Mouse (Mus musculus) neural tube, embryonic 14.5 days (tissue): Measurements from ENCODE around the gene Ankfn1. TPM values are rescaled to one million over a fixed set of nuclear protein-coding genes. Genes with fewer than 3 reads are reported as not detected.

Experiments used
- ATAC-seq: fragments of 200-750 bp; cut with Nextera tagmentation; 2 replicates; pipeline ENCODE4 v1.8.0; 2017; ENCODE audit warnings: low read depth, mild to moderate bottlenecking, moderate TSS enrichment, moderate library complexity
- H3K27ac ChIP-seq: fragments of 300-500 bp; sonication (generic); 2 replicates; pipeline ENCODE4 v1.5.1; 2014; ENCODE audit warnings: low read depth, mild to moderate bottlenecking, control low read depth, low read length, moderate library complexity, mixed read lengths
- H3K27me3 ChIP-seq: fragments of 300-500 bp; sonication (generic); 2 replicates; pipeline ENCODE4 v1.6.1; 2014; ENCODE audit warnings: low read length; ENCODE audit not compliant: control insufficient read depth, insufficient read depth
- H3K36me3 ChIP-seq: fragments of 300-500 bp; sonication (generic); 2 replicates; pipeline ENCODE4 v1.6.1; 2014; ENCODE audit warnings: low read length, mixed read lengths; ENCODE audit not compliant: control insufficient read depth, insufficient read depth
- H3K4me1 ChIP-seq: fragments of 300-500 bp; sonication (generic); 2 replicates; pipeline ENCODE4 v1.6.1; 2014; ENCODE audit warnings: low read length; ENCODE audit not compliant: control insufficient read depth, insufficient read depth
- H3K4me2 ChIP-seq: fragments of 300-500 bp; sonication (generic); 2 replicates; pipeline ENCODE4 v1.6.1; 2014; ENCODE audit warnings: mild to moderate bottlenecking, low read depth, low read length, control low read depth
- H3K4me3 ChIP-seq: fragments of 300-500 bp; sonication (generic); 2 replicates; pipeline ENCODE4 v1.5.1; 2014; ENCODE audit warnings: low read depth, low read length, control low read depth, mixed read lengths
- H3K9ac ChIP-seq: fragments of 300-500 bp; sonication (generic); replicated peaks from 2 replicates; pipeline ENCODE4 v1.6.1; 2014; ENCODE audit warnings: low read depth, mild to moderate bottlenecking, control low read depth, low read length, mixed read lengths
- H3K9me3 ChIP-seq: fragments of 300-500 bp; sonication (generic); 2 replicates; pipeline ENCODE4 v1.6.1; 2016; ENCODE audit warnings: low read length; ENCODE audit not compliant: control insufficient read depth
- WGBS: fragments of 180-500 bp; shearing (Covaris S2); extraction: QIAGEN DNeasy Blood & Tissue Kit; methylation state at CpG from one replicate; pipeline ENCODE4 v1.1.7; 2014; 5-methylcytosine and 5-hydroxymethylcytosine counted together
- polyA plus RNA-seq: library from polyadenylated mRNA; unstranded; fragments of >200 nt; fragmentation: Nextera tagmentation; extraction: Ambion mirVana; gene quantifications from 2 replicates; pipeline ENCODE4 v1.2.1, GENCODE M21; 2014

The Ankfn1 gene
- polyA plus RNA-seq, 1 experiment from 2014 or later: 8.4 TPM

GRCm38 (mm10) chr11:89538376-89538775 is 239.1 kb downstream of the Ankfn1 start:
- Histone ChIP-seq H3K4me3 (no peak overlapping the region), H3K9ac (no peak overlapping the region), H3K36me3 (no peaks in the 10 kb centered on the region), H3K27me3 (no peaks in the 10 kb centered on the region), H3K9me3 (no peaks in the 10 kb centered on the region), H3K4me2 (no peak overlapping the region), H3K27ac (no peak overlapping the region), H3K4me1 (no peaks in the 10 kb centered on the region)
- no peak for ATAC-seq
- 59% methylated on average over 8 of the region's 8 CpGs for WGBS

DNA sequence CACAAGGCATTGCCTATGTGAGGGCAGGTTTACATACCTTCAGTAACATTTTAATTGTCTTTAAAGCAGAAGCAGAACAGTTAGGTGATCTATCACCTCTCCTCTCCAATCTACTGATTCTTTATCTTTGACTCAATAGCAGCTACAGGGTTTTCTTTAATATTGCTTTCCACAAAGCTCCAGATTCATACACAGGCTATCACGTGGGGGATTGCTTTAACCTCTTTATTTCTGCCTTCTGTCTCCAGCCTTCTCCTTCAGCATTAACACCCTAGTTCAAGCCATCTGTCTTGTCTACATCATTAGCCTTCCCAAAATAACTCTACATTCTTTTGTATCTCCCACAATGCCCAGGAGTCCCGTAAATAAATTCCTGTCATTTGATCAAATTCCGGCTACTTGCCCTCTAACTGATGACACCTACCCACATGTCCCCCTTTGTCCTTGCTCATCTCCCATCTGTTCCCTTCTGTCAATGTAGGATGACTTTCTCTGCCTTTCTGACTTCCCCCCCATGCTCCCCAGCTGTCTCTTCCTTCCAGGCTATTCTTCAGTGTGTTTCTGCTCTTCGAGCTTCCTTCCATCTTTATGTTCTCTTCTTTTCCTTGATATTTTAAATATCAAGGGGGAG is 249.5 kb downstream of the Ankfn1 start:
- Histone ChIP-seq H3K4me3 (no peak overlapping the region), H3K9me3 (no peaks in the 10 kb centered on the region), H3K9ac (no peak overlapping the region), H3K4me2 (no peak overlapping the region), H3K27ac (no peak overlapping the region), H3K27me3 (no peaks in the 10 kb centered on the region), H3K36me3 (no peaks in the 10 kb centered on the region), H3K4me1 (no peaks in the 10 kb centered on the region)
- no peak for ATAC-seq
- WGBS: 55% methylated on average over 4 of the region's 4 CpGs

GRCm38 (mm10) chr11:89515501-89515901 is 262.0 kb downstream of the Ankfn1 start:
- Histone ChIP-seq H3K27ac (no peak overlapping the region), H3K36me3 (no peaks in the 10 kb centered on the region), H3K9me3 (no peaks in the 10 kb centered on the region), H3K27me3 (no peaks in the 10 kb centered on the region), H3K4me1 (no peaks in the 10 kb centered on the region), H3K4me3 (no peak overlapping the region), H3K4me2 (no peak overlapping the region; the same call in 1 of the 2 replicates), H3K9ac (no peak overlapping the region)
- ATAC-seq: no peak
- 38% methylated on average over 9 of the region's 9 CpGs for WGBS

DNA sequence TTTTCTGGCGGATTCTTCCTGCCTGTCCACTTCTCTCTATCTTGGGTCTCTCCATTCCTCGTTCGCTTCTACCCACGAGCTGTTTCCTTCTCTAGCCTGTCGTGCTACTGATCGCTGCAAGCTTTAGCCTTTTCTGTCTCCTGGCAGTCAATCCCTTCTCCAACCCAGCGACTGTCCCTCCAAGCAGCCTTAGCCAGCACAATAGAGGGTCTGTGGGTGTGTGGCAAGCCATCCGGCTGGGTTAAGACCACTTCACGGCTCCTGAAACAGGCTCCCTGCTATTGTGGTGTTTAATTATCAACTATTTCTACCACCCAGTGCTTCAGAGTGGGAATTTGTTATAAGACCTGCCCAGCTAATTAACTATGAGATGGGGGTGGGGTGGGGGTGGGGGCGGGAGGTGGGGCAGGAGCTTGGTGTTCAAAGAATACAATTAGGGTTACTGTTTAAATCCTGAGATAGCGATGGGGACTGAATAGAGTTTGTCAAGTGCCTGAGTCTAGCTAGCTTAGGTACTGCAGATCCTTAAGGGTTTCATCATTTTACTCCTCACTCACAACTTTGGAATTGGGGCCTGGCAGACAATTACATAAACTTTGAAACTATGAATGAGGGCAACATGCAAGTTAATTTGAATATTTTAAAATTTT is 268.7 kb downstream of the Ankfn1 start:
- no peak overlapping the region for H3K4me3 ChIP-seq
- no peaks in the 10 kb centered on the region for H3K36me3 ChIP-seq
- 0 out of 2 replicates have a peak overlapping the region, but pooled peaks have one; percentile 12 for H3K4me2 ChIP-seq
- no peaks in the 10 kb centered on the region for H3K9me3 ChIP-seq
- 7% methylated on average over 11 of the region's 11 CpGs for WGBS
- peaks cover 19% of the 10 kb centered on the region for H3K4me1 ChIP-seq
- no peak overlapping the region for H3K27ac ChIP-seq
- ATAC-seq: no peak
- H3K9ac ChIP-seq: no peak overlapping the region
- no peaks in the 10 kb centered on the region for H3K27me3 ChIP-seq

- Histone ChIP-seq H3K4me3 (no peak overlapping the region), H3K9me3 (no peaks in the 10 kb centered on the region), H3K4me2 (no peak overlapping the region), H3K36me3 (no peaks in the 10 kb centered on the region), H3K9ac (no peak overlapping the region), H3K27me3 (no peaks in the 10 kb centered on the region), H3K4me1 (peaks cover 19% of the 10 kb centered on the region), H3K27ac (no peak overlapping the region)
- peak; percentile 63 for ATAC-seq
- WGBS: 20% methylated on average over 11 of the region's 11 CpGs
Observed at GRCm38 (mm10) chr11:89506595-89507245, 270.7 kb downstream of the Ankfn1 start.

GRCm38 (mm10) chr11:89505046-89505445 is 272.4 kb downstream of the Ankfn1 start:
- WGBS: 74% methylated on average over 7 of the region's 7 CpGs
- Histone ChIP-seq H3K4me2 (no peak overlapping the region), H3K27ac (no peak overlapping the region), H3K4me3 (no peak overlapping the region), H3K4me1 (peaks cover 19% of the 10 kb centered on the region), H3K27me3 (no peaks in the 10 kb centered on the region), H3K9me3 (no peaks in the 10 kb centered on the region), H3K9ac (no peak overlapping the region), H3K36me3 (no peaks in the 10 kb centered on the region)
- no peak for ATAC-seq

DNA sequence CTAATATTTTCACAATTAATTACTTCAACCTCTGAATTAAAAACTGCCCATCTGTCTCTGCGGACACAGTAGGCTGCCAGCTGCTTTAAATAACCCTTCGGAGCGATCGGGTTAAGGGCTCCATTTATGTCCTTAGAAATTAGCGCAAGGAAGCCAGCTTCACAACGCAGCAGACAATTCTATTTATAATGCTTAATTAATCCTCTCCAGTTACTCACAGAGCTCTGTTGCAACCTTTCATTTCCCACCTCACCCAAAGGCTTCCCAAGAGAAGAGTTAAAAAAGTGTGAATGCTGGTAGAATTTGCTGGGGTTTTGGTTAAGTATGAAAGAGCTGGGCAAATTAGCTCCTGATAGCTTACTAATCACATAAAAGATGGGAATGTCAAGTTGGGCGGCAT is 275.7 kb downstream of the Ankfn1 start:
- no peaks in the 10 kb centered on the region for H3K27me3 ChIP-seq
- H3K4me2 ChIP-seq: no peak overlapping the region
- WGBS: 30% methylated on average over 7 of the region's 7 CpGs
- H3K4me3 ChIP-seq: no peak overlapping the region
- no peak overlapping the region for H3K9ac ChIP-seq
- peaks cover 3% of the 10 kb centered on the region; the same call in 1 of the 2 replicates for H3K4me1 ChIP-seq
- H3K9me3 ChIP-seq: no peaks in the 10 kb centered on the region
- H3K27ac ChIP-seq: no peak overlapping the region
- H3K36me3 ChIP-seq: no peaks in the 10 kb centered on the region
- ATAC-seq: no peak

GRCm38 (mm10) chr11:89500961-89501360 is 276.5 kb downstream of the Ankfn1 start:
- H3K4me1 ChIP-seq: no peaks in the 10 kb centered on the region
- ATAC-seq: no peak
- no peaks in the 10 kb centered on the region for H3K36me3 ChIP-seq
- H3K4me3 ChIP-seq: no peak overlapping the region
- no peak overlapping the region for H3K4me2 ChIP-seq
- no peak overlapping the region for H3K27ac ChIP-seq
- H3K27me3 ChIP-seq: no peaks in the 10 kb centered on the region
- no peaks in the 10 kb centered on the region for H3K9me3 ChIP-seq
- no peak overlapping the region for H3K9ac ChIP-seq
- WGBS: 92% methylated on average over 2 of the region's 2 CpGs

DNA sequence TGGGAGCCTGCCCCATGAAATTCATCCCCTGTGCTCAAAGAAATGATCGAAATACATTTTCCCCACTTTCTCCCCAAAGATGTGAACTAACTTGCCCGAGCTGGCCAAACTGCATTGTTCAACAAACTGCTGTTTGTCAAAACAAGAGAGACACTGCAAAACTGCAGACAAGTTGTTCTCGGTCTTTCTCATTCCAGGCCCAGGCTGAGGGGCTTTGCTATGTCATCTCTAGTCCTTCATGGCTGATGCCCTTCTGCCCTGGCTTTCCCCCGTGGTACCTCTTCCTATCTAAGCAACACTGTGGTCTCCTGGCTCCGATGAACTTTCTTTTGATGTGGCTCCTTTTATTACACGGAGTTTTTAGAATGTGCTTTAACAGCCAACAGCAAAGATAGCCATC is 296.4 kb downstream of the Ankfn1 start:
- H3K27me3 ChIP-seq: no peaks in the 10 kb centered on the region
- ATAC-seq: no peak
- H3K27ac ChIP-seq: no peak overlapping the region
- H3K4me1 ChIP-seq: no peaks in the 10 kb centered on the region
- no peaks in the 10 kb centered on the region for H3K9me3 ChIP-seq
- 69% methylated on average over 6 of the region's 6 CpGs for WGBS
- no peak overlapping the region for H3K4me3 ChIP-seq
- H3K9ac ChIP-seq: no peak overlapping the region
- no peaks in the 10 kb centered on the region for H3K36me3 ChIP-seq
- no peak overlapping the region for H3K4me2 ChIP-seq
